Mouse (Mus musculus): ENCODE measurements around the gene Olfr1454. TPM values are rescaled to one million over a fixed set of nuclear protein-coding genes. Genes with fewer than 3 reads are reported as not detected.

Olfr1454 gene
- total RNA-seq (2021): not detected

GRCm38 (mm10) chr19:13060310-13060709 is at the start of gene Olfr1454:
Olfr1454 (plus strand) TSS chr19:13060610.
- DNase-seq (ENCODE audit: extremely low spot score in 1 of 2, low spot score in 1 of 2): no peak

- DNase-seq (ENCODE audit: extremely low spot score in 1 of 2, low spot score in 1 of 2): no peak
Measured at GRCm38 (mm10) chr19:13028227-13028626, 32.2 kb upstream of the Olfr1454 start, which contains the start of gene Olfr1453. Olfr1453 (minus strand) TSS chr19:13028327.

- DNase-seq (ENCODE audit: extremely low spot score in 1 of 2, low spot score in 1 of 2): no peak
Measured at GRCm38 (mm10) chr19:13093908-13094307, 33.5 kb downstream of the Olfr1454 start.

GRCm38 (mm10) chr19:13097791-13098190 is 37.4 kb downstream of the Olfr1454 start, which contains the start of gene Olfr1457:
Olfr1457 (minus strand) TSS chr19:13097891.
- DNase-seq (ENCODE audit: extremely low spot score in 1 of 2, low spot score in 1 of 2): no peak

- no peak for DNase-seq (ENCODE audit: extremely low spot score in 1 of 2, low spot score in 1 of 2)
Measured at GRCm38 (mm10) chr19:13106675-13107074, 46.3 kb downstream of the Olfr1454 start, which contains the start of gene Olfr1458. Olfr1458 (minus strand) TSS chr19:13106775.

Other genes starting within 250 kb of the Olfr1454 start
- gene Gm5244, start 213.9 kb upstream of the Olfr1454 start, total RNA-seq (2021): not detected
- not detected for gene Olfr1444, start 203.3 kb upstream of the Olfr1454 start, total RNA-seq (2021)
- gene Olfr1445, start 176.8 kb upstream of the Olfr1454 start, total RNA-seq (2021): not detected
- not detected for gene Olfr1446, start 167.1 kb upstream of the Olfr1454 start, total RNA-seq (2021)
- not detected for gene Olfr1447, start 156.9 kb upstream of the Olfr1454 start, total RNA-seq (2021)
- not detected for gene Olfr1448, start 136.2 kb upstream of the Olfr1454 start, total RNA-seq (2021)
- gene Olfr1449, start 129.8 kb upstream of the Olfr1454 start, total RNA-seq (2021): not detected
- not detected for gene Olfr1450, start 110.4 kb upstream of the Olfr1454 start, total RNA-seq (2021)
- not detected for gene Olfr1451, start 65.6 kb upstream of the Olfr1454 start, total RNA-seq (2021)
- gene Olfr1453, start 32.3 kb upstream of the Olfr1454 start, total RNA-seq (2021): not detected
- not detected for gene Olfr1457, start 37.3 kb downstream of the Olfr1454 start, total RNA-seq (2021)
- not detected for gene Olfr1458, start 46.2 kb downstream of the Olfr1454 start, total RNA-seq (2021)
- gene Olfr1459, start 88.9 kb downstream of the Olfr1454 start, total RNA-seq (2021): under 1 TPM; 0.17 to 0.19 TPM
- gene Olfr1461, start 102.4 kb downstream of the Olfr1454 start, total RNA-seq (2021): not detected
- gene Olfr1462, start 125.1 kb downstream of the Olfr1454 start, total RNA-seq (2021): not detected
- not detected for gene Olfr1463, start 170.7 kb downstream of the Olfr1454 start, total RNA-seq (2021)